Mouse (Mus musculus) cortical plate, adult 2 months (tissue): ENCODE measurements around the gene Wbp1. TPM values are rescaled to one million over a fixed set of nuclear protein-coding genes. Genes with fewer than 3 reads are reported as not detected.

ENCODE experiments used
- H3K27ac ChIP-seq: fragments of 200-500 bp; 2 replicates; pipeline ENCODE4 v1.5.1; 2012; ENCODE audit warnings: low read length, control low read depth, inconsistent platforms; ENCODE audit not compliant: insufficient read depth
- H3K4me1 ChIP-seq: fragments of 200-500 bp; 2 replicates; pipeline ENCODE4 v1.6.1; 2011; ENCODE audit warnings: low read length; ENCODE audit not compliant: control insufficient read depth, insufficient read depth
- H3K4me3 ChIP-seq: fragments of 200-500 bp; 2 replicates; pipeline ENCODE4 v1.5.1; 2011; ENCODE audit warnings: mild to moderate bottlenecking, low read length, control low read depth; ENCODE audit not compliant: insufficient read depth
- CTCF ChIP-seq: fragments of 200-500 bp; IDR thresholded peaks from 2 replicates; pipeline ENCODE4 v1.5.1; 2011; ENCODE audit warnings: mild to moderate bottlenecking, control low read depth, low read length; ENCODE audit not compliant: insufficient read depth; ENCODE audit errors: extremely low read depth
- POLR2A ChIP-seq: fragments of 200-500 bp; IDR thresholded peaks from 2 replicates; pipeline ENCODE4 v1.6.1; 2011; ENCODE audit warnings: mild to moderate bottlenecking, low read length, control low read depth; ENCODE audit not compliant: insufficient read depth; ENCODE audit errors: extremely low read depth
- polyA plus RNA-seq: library from polyadenylated mRNA; depleted of rRNA; stranded (reverse); fragments of >200 nt; gene quantifications from 2 replicates; pipeline ENCODE4 v1.2.3, GENCODE M21; 2012; rRNA removed

Wbp1 gene
- polyA plus RNA-seq, result 74.4 and 78.5 TPM in 2 replicates

DNA sequence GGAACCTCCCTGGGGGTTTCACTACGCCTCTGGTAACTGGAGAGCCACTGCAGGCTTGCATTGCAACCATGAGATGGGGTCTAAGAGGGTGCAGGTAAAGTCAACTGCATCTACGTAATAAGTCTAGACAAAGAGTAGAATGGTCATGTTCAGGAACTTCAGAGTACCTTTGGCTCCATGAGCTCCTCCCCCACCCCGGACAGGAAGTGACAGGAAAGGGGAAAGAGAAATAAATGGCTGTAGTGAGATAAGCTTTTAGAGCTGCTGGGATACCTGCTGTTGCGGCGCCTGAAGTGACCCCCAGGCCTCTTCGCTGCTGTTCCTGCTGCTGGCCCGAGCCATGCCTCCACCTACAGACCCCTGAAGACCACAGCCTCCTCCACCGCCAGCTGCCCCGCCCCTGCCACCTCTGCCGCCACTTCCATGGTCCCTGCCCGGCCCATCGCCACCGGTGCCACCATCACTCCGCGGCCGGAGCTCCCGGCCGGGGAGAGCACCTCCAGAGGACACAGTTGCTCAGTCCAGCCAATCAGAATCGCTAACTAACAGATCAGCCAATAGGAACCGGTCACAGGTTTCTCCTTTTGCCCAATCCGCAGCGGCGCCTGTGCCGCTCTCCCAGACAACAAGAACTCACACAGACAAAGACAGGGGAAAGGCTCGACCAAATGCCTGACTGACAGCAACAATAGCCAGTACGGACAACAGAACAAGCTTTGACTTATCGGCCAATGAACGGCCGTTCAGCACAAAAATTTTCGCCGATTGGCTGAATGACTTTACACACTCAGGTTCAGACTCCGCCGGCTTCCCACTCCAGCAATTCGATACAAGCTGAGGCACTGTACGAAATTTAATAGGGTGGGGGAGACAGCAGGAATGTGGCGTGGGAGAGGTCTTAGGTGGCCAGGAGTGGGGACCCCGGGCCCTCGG is at the start of gene Wbp1:
Gene Wbp1, minus strand, starts transcription at position 630 of the 933 bp plus-strand sequence.
- TF ChIP-seq POLR2A (peak; percentile 69), CTCF (no peak)
- no peaks in the 10 kb centered on the region for H3K4me1 ChIP-seq

DNA sequence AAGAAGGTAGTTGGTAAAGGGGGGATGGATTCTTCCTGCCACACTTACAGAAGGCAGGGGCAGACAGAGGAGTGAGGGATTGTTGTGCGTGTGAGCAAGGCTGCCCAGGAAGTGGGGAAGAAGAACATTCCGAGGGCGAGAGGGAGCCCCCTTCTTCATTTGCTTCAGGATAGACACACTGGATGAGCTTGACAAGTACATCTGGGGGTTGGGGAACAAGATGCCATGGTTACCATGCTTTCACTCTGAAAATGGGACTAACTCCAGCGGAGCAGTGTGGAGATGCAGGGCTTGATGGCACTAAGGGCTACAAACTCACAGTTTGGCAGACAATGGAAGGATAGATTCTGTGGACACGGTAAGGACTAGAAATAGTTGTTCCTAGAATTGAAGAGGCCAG is 49.7 kb upstream of the Wbp1 start:
- H3K4me1 ChIP-seq, result peaks cover 11% of the 10 kb centered on the region; the same call in 1 of the 2 replicates
- TF ChIP-seq POLR2A, result no peak
- no peak for TF ChIP-seq CTCF
- H3K27ac ChIP-seq, result no peak overlapping the region
- peak overlapping the region; percentile 49 for H3K4me3 ChIP-seq

More for the DNA sequence above, at the start of gene Wbp1:
- Histone ChIP-seq H3K27ac (peak within 1 kb of the TSS; percentile 19), H3K4me3 (peak within 1 kb of the TSS; percentile 51)

DNA sequence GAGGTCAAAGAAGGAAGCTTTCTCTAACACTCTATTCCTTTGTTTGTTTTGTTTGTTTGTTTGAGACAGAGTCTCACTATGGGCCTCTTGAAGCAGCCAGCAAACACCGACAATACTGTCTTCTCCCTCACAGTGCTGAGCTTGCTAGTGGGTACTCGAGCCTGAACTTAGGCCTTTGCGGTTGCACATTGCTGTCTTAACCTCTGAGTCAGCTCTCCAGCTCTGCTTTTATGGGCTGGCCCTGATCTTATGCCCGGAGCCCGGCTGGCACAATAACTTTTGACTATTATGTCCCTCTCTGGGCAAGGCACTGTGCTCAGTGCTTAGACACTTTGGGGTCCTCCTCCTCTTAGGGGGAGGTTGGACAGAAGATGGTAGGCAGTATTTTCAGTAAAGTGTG is 48.5 kb upstream of the Wbp1 start:
- Histone ChIP-seq H3K4me1 (peaks cover 11% of the 10 kb centered on the region; the same call in 1 of the 2 replicates), H3K4me3 (no peak overlapping the region), H3K27ac (no peak overlapping the region)

DNA sequence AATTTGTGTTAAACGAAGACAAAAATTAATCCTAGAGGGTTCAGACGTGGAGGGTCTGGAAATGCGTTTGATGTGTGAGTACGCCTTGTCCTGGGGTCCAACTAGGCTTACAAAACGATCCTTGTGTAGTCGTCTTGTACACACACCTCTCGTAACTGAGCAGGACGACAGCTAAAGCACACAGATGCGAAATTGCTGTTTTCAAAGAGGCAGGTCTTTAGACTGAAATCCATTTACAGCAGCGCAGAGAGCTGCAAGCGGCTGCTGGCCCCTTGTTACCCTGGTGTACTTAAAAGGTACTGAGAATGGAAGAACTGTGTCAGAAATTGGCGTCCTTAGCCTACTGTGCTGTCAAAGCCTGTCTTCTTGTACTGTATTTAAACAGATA is 44.9 kb upstream of the Wbp1 start:
- peaks cover 9% of the 10 kb centered on the region; the same call in 1 of the 2 replicates for H3K4me1 ChIP-seq
- TF ChIP-seq POLR2A (no peak), CTCF (no peak)
- peak overlapping the region; percentile 49 for H3K27ac ChIP-seq
- H3K4me3 ChIP-seq, result peak overlapping the region; percentile 41

More for the DNA sequence above, 48.5 kb upstream of the Wbp1 start:
- TF ChIP-seq CTCF (no peak), POLR2A (no peak)

DNA sequence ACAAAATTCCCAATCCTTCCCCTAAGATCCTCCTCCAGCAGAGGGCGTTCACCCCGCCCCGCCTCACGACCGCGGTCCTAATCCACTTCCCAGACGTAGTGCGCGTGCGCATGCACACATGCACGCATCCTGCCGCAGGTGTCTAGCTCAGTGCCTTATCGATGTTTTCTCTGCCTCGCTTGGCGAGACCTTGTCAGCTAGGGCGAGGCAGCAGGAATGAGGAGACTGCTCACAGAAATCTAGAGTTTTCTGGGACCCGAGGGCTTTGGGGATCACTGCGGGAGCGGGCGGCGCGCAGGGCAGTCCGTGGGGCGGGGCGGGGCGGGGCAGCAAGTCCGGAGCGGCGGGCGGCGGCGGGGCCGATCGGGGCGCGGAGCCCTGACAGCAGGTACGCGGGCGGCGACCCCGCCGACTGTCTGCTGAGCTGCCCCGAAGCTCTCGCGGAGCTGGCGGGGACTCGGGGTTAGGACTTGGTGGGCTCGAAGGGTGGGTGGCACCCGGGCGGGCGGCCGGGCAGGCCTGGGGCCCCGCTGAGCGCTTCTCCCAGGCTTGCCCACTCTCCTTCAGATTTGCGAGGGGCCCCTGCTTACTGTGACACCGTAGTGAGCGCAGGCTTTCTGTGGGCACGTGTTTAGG is 44.4 kb upstream of the Wbp1 start, which contains the start of gene Dctn1:
Gene Dctn1, plus strand, starts transcription at position 314 of the 636 bp plus-strand sequence.
- H3K4me3 ChIP-seq, result peak within 1 kb of the TSS; percentile 41
- TF ChIP-seq CTCF, result peak; percentile 68
- peak; percentile 55; the same call in 1 of the 2 replicates for TF ChIP-seq POLR2A
- H3K27ac ChIP-seq, result peak within 1 kb of the TSS; percentile 49
- peaks cover 9% of the 10 kb centered on the region; the same call in 1 of the 2 replicates for H3K4me1 ChIP-seq

DNA sequence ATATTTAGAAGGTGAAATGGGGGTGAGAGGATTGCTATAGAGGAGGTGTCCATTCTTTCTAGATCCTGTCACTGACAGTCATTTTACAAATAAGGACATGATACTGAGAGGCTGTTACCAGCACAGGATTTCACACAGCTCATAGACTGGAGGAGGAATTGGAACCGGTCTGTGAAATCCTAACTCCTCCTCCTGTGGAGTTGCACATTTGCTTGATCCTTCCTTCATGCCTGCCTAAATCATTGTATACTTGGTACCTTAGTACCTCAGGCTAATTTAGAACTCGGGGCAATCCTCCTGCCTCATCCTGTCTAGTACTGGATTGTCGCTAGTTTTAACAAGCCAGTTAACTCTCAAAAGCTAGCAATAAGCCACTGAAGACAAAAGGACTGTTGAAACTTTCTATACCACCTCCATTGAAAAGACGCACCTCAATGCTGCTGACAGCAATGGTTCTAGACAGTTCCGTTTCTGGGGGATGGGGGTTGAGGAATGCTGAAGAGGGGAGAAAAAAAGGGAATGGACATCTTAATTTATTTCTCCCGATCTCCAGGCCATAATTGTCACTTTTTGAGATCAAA is 43.8 kb upstream of the Wbp1 start:
- Histone ChIP-seq H3K4me3 (peak overlapping the region; percentile 41), H3K4me1 (peaks cover 9% of the 10 kb centered on the region; the same call in 1 of the 2 replicates), H3K27ac (no peak overlapping the region)
- TF ChIP-seq POLR2A (no peak), CTCF (no peak)

DNA sequence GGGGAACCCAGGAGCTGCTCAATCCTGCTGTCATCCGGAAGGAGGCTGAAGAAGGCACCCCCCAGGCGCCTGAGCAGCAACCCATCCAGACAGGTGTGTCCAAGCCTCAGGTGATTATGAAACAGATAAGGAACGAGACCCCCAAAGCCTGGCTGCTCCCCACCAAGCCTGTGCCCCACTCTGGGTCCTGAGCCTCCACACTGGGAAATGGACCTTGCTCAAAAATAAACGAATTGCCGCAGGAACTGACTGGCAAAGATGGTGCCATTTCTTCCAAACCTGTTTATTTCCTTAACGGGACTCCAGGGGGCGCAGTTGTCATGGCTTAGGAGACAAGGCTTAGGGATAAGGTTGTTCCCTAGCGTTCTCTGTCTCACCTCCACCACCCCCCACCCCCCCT is 41.3 kb upstream of the Wbp1 start:
- no peaks in the 10 kb centered on the region; the same call in 1 of the 2 replicates for H3K4me1 ChIP-seq
- TF ChIP-seq POLR2A, result no peak
- peak; percentile 84 for TF ChIP-seq CTCF
- H3K4me3 ChIP-seq, result 0 out of 2 replicates have a peak overlapping the region, but pooled peaks have one; percentile 3
- no peak overlapping the region for H3K27ac ChIP-seq

DNA sequence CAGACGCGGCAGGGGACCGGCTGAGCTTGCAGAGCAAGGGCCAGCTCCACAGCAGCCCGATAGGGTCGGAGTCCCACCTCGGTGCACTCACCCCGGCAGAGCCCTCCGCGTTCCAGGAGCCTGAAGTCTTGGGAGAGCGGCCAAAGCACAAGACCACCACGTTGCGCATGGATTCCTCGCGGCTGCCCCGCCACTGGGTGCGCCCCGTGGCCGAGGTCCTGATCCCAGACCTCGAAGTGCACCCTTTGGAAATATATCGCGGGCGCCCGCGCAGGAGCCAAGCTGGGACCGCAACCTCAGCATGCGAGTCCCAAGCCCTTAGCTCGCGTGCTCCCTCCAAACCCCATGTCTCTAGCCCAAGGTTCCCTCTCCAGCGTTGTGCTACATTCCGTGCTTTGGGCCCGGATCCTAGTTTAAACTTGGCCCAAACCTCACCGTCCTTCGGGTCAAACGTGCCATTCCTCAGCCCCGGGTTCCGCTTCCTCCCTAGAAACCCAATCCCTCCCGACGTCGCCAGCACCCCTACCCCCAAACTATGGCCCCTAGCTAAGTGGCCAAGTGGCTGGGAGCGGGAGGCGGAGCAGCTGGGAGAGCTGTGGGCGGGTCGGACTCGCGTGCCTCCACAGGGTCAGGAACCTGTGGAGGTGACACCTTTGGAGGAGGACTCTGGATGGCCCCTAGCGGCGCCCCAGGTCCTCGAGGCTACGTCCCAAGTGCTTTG is 40.7 kb upstream of the Wbp1 start:
- Histone ChIP-seq H3K27ac (no peak overlapping the region), H3K4me3 (0 out of 2 replicates have a peak overlapping the region, but pooled peaks have one; percentile 3), H3K4me1 (no peaks in the 10 kb centered on the region; the same call in 1 of the 2 replicates)
- no peak for TF ChIP-seq POLR2A
- no peak for TF ChIP-seq CTCF

DNA sequence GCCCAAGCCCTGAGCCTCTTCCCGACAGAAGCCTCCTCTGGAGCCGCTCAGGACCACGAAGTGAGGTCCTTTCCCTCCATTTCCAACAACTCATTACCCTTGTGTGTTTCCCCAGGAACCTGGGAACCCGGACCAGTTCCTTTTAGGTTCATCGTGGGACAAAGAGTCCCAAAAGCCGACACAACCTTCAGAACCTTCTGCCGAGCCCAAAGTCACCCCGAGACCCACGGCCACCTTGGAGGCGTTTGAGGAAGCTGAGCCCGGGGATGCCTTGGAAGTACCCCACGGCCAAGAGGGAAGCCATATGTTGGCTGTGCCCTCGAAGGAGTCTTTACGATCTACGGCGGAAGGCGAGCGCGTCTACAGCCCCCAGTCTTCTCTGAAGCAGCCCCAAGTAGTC is 40.1 kb upstream of the Wbp1 start:
- H3K4me1 ChIP-seq, result no peaks in the 10 kb centered on the region; the same call in 1 of the 2 replicates
- TF ChIP-seq CTCF, result no peak
- TF ChIP-seq POLR2A, result no peak
- H3K4me3 ChIP-seq, result no peak overlapping the region
- no peak overlapping the region for H3K27ac ChIP-seq
